Mouse (Mus musculus) inflammation-experienced regulatory T-cells, adult 6 months (primary cell): ENCODE results near the gene Nudt8. TPM values are rescaled to one million over a fixed set of nuclear protein-coding genes. Genes with fewer than 3 reads are reported as not detected.
A peak's percentile ranks its signal among the peaks of the same experiment; 100 is the strongest.
"Not testable (repeated sequence)": the region's sequence is repeated elsewhere in the genome, so short reads cannot be mapped to it uniquely, and the experiment has no call there.

Experiments used
- ATAC-seq: one replicate; pipeline ENCODE4 v1.8.0; 2017
- polyA plus RNA-seq, 3 experiments: library from polyadenylated mRNA; unstranded; fragments of 100-300 nt; shearing (Covaris generic); gene quantifications; one replicate each; pipeline ENCODE4 v1.2.1; 2017

Nudt8 gene
- polyA plus RNA-seq, 3 experiments from 2014 or later, result 10.3 to 16.2 (median 15.9) TPM

DNA sequence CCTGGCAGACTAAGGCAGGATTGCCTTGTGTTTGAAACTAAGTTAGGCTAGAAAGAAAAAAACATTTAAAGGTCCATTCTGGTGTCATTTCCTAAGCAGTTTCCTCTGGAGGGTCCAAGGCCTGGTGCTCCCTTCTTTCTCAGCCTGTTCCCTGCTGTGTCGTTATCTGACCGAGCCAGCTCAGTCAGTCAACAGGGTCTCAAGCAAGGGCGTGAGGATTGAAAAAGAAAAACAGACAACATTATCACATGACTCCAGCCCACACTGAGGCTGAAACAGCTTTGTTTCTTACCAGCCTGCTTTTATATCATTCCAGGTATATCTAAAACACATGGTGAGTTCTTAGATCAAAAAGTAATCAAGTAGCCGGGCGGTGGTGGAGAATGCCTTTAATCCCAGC, 15.3 kb downstream of the Nudt8 start:
- ATAC-seq, result no peak

- ATAC-seq, result no peak
These were observed 17.7 kb downstream of the Nudt8 start for GRCm38 (mm10) chr19:4017921-4018587.

GRCm38 (mm10) chr19:4018743-4019583, 18.6 kb downstream of the Nudt8 start:
- ATAC-seq, result peak; percentile 50

- no peak for ATAC-seq
These were observed 22.8 kb downstream of the Nudt8 start for GRCm38 (mm10) chr19:4023185-4023584.

- no peak for ATAC-seq
These were observed 27.2 kb downstream of the Nudt8 start for GRCm38 (mm10) chr19:4027576-4027975.

GRCm38 (mm10) chr19:4032668-4033067, 32.3 kb downstream of the Nudt8 start:
- no peak for ATAC-seq

- no peak for ATAC-seq
These were observed 32.9 kb downstream of the Nudt8 start for GRCm38 (mm10) chr19:4033298-4033697.

GRCm38 (mm10) chr19:4033742-4034141, 33.4 kb downstream of the Nudt8 start:
- no peak for ATAC-seq

DNA sequence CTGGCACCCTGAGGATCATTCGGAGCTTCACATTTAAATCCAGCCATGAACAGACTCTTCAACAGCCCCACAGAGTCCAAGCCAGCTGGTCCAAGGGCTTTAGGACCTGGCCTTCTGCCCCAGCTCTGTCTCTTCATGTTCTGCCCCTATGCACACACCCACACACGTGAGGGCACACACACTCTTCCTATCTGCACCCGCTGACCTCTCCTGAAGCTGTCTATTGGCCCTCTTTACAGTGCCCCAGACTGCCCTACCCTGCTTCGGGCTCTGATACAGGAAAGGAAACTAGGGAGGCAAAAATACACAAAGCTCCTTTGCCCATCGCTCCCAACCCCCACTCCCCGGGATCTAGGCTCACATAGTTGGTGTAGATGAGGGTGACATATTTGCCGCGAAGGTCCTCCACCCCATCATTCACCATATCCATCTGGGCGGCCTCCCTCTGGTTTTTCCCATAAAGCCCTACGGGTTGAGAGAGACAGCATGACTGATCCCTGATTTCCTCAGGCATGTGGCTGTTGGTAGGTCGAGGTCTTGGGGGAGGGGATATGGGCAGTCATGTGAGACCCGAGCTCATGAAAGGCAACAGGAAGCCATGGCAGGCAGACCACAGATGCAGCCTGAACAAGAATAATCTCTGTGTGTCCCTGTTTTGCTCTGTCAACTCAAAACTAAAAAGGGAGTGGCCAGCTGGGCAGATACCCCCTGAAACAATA, 36.1 kb downstream of the Nudt8 start:
- ATAC-seq, result no peak

DNA sequence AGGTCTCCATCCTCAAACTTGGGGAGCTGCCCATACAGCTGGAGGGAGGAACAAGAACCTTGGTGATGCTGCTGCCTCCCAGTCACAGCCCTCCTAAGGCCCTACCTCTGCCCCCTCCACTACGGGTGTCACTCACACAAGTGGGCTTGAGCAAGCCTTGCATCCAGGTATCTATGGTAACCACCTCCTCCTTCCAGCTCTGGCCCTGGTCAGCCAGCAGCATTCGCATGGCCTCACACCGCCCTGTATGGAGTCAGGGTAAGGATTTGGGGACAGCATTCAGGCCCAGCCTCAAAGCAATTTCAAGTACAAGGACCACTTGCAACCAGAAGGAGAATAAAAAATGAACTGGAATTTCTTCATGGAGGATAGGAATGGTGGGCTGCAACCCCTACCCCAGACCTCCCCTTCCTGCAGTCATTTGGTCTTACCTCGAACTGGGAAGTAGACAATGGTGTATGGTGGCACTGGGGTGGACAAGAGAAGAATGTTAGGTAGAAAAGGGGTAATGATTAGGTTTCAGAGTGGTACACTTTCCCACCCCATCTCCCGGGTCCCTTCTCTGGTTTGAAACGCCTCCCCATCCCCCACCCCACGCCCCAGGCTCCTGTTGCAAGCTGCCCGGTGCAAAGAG, 36.9 kb downstream of the Nudt8 start:
- not testable (repeated sequence) for ATAC-seq

DNA sequence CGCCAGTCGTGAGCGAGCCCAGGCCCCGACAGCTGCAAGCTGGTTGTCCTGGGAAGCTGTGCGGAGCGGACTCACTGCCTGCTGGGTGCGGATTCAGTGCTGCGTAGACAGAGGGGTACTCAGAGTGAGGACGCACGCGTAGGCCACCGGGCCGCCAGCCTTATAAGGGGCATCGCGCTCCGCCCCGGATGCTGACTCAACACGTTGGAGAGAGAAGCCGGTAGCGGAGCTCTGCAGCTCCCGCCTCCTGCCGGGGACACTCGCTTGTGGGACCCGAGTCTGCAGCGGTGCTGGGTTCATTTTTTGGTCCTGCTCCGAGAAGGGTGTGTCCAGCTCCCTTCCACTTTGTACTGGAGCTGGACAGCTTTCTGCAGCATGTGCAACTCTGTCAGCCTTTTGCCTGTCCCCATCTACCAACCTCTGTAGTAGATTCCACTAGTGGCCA, 37.4 kb downstream of the Nudt8 start, which contains the start of gene Gstp1:
Gene Gstp1, minus strand, starts transcription at position 198 of the 445 bp plus-strand sequence.
- ATAC-seq, result peak; percentile 97

DNA sequence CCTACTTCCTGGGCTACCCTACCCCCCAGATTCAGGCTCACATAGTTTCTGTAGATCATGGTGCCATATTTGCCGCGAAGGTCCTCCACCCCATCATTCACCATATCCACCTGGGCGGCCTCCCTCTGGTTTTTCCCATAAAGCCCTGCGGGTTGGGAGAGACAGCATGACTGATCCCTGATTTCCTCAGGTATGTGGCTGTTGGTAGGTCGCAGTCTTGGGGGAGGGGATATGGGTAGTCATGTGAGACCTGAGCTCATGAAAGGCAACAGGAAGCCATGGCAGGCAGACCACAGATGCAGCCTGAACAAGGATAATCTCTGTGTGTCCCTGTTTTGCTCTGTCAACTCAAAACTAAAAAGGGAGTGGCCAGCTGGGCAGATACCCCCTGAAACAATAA, 40.6 kb downstream of the Nudt8 start:
- not testable (repeated sequence) for ATAC-seq

GRCm38 (mm10) chr19:4041500-4041899, 41.1 kb downstream of the Nudt8 start:
- not testable (repeated sequence) for ATAC-seq

GRCm38 (mm10) chr19:4042124-4042523, 41.7 kb downstream of the Nudt8 start:
- ATAC-seq, result no peak

- ATAC-seq, result not testable (repeated sequence)
These were observed 43.7 kb downstream of the Nudt8 start for GRCm38 (mm10) chr19:4044109-4044508.

DNA sequence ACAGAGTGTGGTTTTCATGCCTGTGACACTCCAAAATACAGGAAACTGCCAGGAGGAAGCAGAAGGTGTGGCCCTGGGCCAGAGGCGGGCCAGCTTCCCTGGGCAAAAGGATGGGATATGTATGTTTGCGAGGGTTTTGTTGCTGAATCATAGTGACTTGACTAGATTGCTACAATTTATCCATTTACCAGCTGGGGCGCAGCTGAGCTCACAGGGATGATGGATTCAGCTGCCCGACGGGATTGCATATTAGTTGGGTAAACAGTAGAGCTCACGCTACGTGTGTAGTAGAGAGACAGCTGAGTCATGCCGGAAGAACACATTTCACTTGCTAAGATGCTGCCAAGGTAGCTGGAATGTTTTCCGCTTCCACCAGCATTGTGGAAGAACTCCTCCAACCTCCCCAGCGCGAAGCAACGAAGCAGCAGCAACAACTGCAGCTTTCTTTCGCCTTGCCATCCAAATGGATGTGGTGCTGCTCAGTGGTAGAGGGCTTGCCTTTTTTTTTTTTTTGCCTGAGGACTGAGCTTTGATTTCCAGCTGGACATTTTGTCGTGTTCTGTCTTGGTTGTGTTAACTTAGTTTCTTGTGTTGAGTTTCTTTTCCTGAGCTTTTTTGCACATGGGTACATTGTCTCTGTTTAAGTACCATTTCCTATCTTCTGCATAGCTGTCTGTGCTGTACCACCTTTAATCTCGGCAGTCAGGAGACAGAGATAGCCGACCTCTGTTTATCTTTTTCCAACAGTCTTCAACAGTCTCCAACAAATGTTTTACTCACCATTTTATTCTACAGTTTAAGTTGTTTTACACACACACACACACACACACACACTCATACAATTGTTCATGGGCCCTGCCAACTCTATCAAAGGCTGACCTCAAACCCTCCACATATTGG, 45.8 kb downstream of the Nudt8 start, which contains the start of gene Gstp2:
Gene Gstp2, minus strand, starts transcription at position 58 of the 900 bp plus-strand sequence.
- no peak for ATAC-seq

- ATAC-seq, result no peak
These were observed 46.5 kb downstream of the Nudt8 start for GRCm38 (mm10) chr19:4046866-4047254.

DNA sequence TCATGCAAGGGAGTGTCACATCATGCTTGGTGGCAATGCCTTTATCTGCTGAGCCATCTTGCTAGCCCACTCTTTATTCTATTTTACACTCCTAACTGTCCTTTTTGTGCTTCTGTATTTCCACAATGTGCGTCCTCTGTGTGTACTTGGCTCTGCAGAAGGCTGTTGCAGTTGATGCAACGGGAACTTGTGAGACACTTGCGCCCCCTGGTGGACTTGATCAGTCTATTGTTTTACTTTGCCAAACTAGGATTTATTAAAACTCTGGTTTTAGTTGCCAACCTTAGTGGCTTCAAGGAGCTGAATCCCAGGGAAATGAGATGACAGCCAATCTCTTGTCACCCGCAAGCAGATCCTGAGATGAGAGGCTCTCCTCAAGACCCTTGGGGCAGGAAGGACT, 47.5 kb downstream of the Nudt8 start:
- peak; percentile 29 for ATAC-seq

DNA sequence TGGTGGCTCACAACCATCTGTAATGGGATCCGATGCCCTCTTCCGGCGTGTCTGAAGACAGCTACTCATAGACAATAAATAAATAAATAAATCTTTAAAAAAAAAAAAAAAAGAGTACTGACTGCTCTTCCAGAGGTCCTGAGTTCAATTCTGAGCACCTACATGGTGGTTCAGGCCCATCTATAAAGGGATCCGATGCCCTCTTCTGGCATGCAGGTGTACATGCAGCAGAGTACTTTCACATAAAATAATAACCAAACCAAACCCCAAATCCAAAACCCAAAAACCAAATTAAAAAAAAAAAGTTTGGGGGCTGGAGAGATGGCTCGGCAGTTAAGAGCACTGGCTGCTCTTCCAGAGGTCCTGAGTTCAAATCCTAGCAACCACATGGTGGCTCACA, 48.7 kb downstream of the Nudt8 start:
- not testable (repeated sequence) for ATAC-seq

- no peak for ATAC-seq
These were observed 50.6 kb downstream of the Nudt8 start for GRCm38 (mm10) chr19:4051016-4051415.
